Mouse (Mus musculus): ENCODE data around the gene Ccl26.
"Not testable (repeated sequence)": the region's sequence is repeated elsewhere in the genome, so short reads cannot be mapped to it uniquely, and the experiment has no call there.

Gene Ccl26

DNA sequence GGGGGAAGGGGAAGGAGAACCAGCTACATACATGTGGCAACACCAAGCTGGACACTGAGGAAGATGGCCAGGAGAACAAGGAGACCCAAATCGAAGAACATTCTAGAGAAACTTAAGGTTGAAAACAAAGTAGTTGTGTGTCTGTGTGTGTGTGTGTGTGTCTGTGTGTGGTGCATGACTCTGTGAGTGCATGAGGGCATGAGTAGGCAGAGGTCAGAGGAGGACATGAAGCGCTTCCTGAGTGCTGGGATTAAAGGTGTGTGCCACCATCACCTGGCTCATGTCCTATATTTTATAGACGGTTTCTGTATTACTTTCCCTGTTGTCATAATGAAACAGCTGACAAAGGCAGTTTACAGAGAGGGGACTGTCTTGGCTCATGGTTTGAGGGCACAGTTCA is at the start of gene Ccl26:
Gene Ccl26, minus strand, starts transcription at position 101 of the 400 bp plus-strand sequence.
- no peak for ATAC-seq (ENCODE audit: insufficient number of reproducible peaks, low FRiP score, low TSS enrichment)

DNA sequence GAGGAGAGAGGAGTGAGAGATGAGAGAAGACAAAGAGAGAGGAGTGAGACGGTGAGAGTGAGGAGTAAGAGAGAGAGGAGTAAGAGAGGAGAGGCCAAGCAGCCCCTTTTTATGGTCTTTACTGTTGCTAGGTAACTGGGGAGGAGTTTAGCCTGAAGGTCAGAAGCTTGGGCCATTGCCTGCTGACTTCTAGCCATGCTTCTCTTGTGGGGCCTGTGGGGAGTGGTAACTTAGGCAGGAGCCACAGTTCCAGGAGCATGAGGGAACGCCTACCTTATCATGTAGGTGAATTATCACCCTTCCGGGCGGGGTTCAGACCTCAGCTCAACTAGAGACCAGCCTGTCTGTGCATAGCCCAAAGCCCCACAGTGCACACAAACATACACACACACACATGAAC is 46.4 kb upstream of the Ccl26 start:
- no peak for ATAC-seq (ENCODE audit: insufficient number of reproducible peaks, low FRiP score, low TSS enrichment)

DNA sequence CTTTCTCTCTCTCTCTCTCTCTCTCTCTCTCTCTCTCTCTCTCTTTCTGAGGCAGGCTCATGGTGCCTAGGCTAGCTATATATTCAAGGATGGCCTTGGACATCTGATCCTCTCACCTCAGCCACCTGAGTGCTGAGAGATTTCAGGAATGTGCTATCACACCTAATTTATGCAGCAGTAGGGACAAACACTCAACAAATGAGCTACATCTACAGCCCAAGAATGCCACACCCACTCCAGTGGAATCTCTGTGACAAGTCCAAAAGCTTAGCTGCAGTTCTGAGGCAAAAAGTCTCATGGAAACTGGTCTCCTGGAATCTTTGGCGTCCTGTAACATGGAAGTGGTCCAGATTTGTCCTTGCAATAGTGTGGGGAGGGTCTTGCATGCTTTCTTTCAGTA is 44.2 kb upstream of the Ccl26 start:
- no peak for ATAC-seq (ENCODE audit: insufficient number of reproducible peaks, low FRiP score, low TSS enrichment)

DNA sequence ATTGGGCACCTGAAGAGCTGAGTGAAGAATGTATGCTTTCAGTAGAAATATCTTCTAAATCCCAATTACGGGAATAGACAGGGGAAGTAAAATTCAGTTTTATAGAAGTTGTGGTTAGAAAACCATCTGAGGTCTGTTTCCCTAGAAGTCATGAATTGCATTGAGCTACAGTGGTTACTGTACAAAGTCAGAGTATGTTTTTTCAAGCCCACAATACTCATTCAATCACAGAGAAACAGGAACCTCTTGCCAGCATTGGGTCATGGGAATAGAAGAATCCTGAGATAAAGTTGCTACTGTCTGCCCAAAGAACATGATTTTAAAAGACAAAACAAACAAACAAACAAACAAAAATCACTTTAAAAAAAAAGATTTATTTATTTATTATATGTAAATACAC is 43.3 kb upstream of the Ccl26 start:
- ATAC-seq (ENCODE audit: insufficient number of reproducible peaks, low FRiP score, low TSS enrichment) = not testable (repeated sequence)

DNA sequence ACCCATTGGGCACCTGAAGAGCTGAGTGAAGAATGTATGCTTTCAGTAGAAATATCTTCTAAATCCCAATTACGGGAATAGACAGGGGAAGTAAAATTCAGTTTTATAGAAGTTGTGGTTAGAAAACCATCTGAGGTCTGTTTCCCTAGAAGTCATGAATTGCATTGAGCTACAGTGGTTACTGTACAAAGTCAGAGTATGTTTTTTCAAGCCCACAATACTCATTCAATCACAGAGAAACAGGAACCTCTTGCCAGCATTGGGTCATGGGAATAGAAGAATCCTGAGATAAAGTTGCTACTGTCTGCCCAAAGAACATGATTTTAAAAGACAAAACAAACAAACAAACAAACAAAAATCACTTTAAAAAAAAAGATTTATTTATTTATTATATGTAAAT is 41.3 kb upstream of the Ccl26 start:
- ATAC-seq (ENCODE audit: insufficient number of reproducible peaks, low FRiP score, low TSS enrichment) = not testable (repeated sequence)

DNA sequence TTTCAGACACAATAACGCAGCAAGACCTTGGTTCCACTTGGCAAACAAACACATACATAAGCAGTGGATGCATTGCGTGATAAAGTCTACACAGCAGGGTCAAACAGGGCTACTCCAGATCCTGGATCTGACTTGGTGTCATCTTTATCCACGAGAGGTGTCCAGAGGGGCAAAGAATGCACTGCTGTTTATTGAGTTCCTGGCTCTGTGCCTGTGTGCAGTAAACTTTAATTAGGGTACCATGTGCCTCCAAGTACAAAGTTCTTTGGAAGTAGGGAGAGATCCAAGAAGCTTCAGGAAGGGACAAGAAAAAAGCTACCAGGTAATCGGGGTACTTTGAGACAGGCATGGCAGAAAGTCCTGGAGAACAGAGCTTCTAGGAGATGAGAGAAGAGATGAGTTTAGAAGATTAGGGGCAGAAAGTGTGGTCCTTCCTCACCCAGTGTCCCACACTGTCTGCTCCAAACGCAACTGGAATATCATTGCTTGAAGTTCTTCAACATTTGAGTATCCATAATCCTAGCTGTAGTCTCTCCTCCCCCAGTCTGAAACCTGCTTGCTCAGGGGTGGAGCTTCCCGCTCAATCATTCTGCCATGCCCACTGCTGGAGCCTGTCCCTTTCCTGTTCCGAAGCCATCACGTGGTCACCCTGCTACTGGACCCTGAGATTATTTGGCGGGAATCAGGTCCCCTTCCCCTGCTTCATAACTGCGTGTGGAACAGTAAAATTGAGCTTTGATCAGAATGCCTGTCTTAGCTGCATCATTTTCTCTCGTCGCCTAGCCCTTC is 26.8 kb upstream of the Ccl26 start:
- no peak for ATAC-seq (ENCODE audit: insufficient number of reproducible peaks, low FRiP score, low TSS enrichment)

DNA sequence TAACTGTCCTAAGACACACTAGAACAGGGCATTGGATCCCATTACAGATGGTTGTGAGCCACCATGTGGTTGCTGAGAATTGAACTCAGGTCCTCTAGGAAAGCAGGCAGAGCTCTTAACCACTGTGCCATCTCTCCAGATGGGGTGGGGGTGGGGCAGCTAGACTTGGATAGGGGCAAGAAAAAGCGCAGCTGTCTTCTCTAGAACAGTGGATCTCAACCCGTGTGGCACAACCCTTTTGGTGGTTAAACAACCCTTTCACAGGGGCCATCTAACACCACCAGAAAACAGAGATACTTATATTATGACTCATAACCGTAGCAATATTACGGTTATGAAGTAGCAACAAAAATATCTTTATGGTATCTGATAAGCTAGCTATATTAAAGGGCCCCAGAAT is 24.4 kb upstream of the Ccl26 start:
- no peak for ATAC-seq (ENCODE audit: insufficient number of reproducible peaks, low FRiP score, low TSS enrichment)

DNA sequence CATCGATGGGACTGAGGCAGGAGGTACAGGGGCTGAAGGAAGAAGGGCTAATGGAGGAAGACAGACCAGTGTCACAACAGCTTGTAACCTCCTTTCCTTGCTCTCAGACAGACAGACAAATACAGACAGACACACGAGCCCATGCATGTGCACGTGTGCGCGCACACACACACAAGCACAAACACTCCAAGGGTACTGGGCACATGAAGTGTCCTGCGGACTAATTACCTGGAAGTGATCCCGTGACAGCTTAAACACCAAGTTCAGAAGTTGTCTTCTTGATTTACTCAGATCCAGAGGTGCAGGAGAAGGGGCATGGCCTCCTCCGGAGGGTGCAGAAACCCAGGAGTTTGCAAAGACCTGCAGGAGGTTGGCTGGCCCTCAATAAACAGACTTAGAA is 22.3 kb upstream of the Ccl26 start:
- ATAC-seq (ENCODE audit: insufficient number of reproducible peaks, low FRiP score, low TSS enrichment) = no peak

DNA sequence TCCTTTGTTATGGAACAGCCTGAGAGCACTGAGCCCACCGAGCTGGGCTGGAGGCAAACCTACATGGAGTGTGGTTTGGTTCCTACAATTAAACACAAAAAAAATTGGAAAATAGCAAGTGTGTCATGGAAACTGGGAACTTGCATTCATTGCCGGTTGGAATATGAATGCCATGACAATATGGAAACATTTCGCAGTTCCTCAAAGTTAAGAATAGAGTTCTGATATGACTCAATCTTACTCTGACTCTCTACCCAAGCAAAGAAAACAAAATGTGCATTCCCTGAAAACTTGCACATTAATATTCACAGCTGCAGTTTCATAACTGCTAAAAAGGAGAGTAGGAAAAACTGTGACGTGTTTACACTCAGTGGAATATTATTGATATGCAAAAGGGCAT is 19.0 kb upstream of the Ccl26 start:
- ATAC-seq (ENCODE audit: insufficient number of reproducible peaks, low FRiP score, low TSS enrichment) = no peak

DNA sequence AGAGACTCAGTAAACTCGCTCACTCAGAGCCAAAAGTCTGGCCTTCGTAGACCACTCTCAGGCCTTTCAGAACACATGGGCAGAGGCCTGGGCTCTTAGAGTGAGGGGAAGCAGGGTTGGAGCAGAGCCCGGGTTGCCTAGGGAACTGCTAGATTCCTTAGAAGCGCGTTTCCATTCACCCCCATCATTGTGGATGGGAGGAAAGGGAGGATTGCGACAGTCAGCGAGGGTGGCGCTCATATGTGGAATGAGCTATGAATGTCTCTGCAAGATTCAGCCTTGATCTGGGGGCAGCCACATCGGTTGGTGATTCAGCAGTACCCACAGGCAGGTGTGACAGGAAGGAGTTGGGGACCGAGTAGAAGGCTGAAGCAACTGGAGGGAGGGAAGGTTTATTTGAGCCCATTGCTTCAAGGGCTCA is 16.0 kb upstream of the Ccl26 start:
- ATAC-seq (ENCODE audit: insufficient number of reproducible peaks, low FRiP score, low TSS enrichment) = no peak

DNA sequence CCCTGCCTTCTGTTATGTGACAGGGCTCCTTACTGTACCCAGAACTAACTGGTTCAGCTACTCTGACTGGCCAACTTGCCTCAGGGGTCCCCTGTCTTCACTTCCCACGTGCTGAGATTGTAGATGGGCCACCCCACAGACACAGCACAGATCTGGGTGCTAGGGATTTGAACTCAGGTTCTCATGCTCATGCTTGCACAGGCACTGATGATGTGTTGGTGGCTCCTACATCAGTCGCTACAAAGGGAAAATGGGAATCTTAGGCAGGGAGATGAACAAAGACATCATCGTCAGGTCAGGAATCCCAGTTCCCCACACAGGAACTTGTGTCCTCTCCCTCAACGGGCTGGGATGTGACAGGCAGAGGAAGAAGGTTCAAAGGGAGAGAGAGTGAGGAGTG is 12.7 kb upstream of the Ccl26 start:
- no peak for ATAC-seq (ENCODE audit: insufficient number of reproducible peaks, low FRiP score, low TSS enrichment)

DNA sequence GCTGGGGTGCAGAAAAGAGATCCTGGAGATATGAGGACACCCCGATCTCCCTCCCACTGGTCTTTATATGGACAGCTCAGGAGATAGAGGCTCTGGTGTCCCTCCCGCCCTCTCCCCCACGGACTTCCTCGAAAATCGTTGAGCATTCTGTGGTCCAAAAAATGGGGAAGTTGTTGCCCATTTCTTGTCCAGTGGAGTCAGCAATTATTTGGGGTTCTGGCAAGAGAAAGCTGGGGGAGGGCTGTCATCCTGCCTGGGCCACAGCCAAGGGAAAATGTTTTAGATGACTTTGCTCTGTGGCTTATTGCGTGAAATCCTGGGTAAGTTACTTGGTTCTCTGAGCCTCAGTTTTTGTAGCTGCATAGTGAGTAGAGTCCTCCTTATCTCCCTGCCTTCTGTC is 9.6 kb upstream of the Ccl26 start, which contains the start of gene Ccl24:
Gene Ccl24, minus strand, starts transcription at position 44 of the 400 bp plus-strand sequence.
- ATAC-seq (ENCODE audit: insufficient number of reproducible peaks, low FRiP score, low TSS enrichment) = no peak

DNA sequence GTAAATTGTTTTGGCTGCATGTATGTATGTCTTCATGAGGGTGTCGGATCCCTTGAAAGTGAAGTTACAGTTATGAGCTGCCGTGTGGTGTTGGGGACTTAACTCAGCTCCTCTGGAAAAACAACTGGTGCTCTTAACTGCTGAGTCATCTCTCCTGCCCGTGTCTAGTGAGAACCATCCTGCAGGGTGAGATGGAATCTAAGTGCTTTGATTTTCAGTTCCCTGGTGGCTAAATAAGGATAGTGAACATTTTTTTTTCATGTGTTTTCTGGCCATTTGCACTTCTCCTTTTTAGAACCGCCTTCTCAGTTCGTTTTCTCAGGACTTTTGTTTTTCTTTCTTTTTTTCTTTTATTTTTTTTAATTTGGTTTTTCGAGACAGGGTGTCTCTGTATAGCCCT is 5.3 kb upstream of the Ccl26 start:
- no peak for ATAC-seq (ENCODE audit: insufficient number of reproducible peaks, low FRiP score, low TSS enrichment)

DNA sequence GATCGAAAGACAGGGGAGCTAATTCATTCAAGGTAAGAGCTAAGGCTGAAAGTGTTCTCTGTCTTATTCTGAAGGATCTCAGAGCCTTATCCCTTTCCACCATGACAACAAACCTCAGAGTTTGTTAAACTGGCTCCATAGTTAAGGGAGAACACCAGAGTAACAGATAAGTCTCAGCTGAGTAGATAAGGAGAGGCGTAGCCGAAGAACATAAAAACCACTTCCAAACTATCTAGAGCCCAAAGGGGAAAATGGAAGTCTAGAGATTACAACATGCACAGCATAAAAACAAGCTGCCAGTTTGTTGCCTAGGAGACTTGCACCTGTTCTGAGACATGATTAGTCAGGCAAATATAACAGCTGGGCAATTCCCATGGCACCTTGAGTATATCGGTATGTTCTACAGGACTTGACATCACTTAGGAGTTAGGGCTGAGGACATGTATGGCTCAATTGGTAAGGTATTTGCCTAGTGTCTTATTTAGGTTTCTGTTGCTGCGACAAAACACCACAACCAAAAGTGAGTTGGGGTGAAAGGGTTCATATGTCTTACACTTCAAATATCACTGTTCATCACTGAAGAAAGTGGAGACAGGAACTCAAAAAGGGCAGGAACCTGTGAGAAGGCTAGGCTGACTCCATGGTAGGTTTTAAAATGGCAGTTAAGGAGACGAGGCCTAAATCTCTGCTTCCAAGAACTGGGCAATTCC is 4.3 kb upstream of the Ccl26 start:
- no peak for ATAC-seq (ENCODE audit: insufficient number of reproducible peaks, low FRiP score, low TSS enrichment)

DNA sequence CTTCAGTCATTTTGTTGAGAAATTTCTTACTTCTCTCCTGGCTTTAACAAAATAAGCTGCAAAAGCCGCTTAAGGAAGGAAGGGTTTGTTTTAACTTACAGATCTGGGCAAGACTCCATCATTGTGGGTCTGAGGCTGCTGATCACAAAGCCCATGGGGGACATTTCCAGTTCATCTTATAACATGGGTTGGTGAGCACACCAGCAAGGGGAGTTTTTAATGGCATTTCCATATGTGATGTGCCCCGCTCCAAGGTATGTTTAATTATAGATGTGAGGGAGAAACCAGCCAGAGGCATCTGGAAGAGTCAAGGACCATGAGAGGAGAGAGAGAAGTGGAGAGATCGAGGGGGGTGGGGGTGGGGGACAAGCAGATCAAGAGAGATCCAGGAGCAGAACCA is 5.7 kb downstream of the Ccl26 start:
- no peak for ATAC-seq (ENCODE audit: insufficient number of reproducible peaks, low FRiP score, low TSS enrichment)

DNA sequence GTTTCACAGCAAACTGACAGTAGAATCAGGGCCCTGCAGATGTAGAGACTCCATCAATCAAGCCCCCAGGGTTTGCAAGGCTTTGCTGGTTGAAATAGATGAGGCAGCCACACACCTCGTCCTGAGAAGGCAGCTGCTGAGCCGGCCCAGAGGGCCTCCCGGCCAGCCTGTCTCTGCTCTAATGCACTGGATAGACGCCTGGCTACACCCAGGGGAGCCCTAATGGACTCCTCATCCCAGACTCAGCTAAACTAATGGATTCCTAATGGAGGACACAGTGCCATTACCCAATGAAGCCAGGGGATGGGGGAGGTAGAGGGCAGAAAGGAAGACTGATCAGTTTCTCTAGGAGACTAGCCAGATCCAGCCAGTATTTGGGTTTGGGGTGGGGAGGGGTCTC is 6.3 kb downstream of the Ccl26 start:
- no peak for ATAC-seq (ENCODE audit: insufficient number of reproducible peaks, low FRiP score, low TSS enrichment)

DNA sequence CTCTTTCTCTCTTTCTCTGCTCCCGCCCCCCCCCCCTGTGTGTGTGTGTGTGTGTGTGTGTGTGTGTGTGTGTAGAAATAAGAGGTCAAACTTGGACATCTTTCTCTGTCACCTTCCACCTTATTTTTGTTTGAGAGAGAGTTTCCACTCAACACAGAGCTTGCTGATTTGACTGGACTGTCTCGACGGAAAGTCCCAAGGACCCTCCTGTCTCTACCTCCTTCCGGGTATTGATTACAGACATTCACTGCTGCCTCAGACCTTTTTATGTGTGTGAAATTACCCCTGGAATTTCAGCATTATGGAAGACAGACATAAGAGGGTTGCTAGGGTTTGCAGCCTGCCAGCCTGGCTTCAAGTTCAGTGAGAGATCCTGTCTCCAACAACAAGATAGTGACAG is 7.1 kb downstream of the Ccl26 start:
- no peak for ATAC-seq (ENCODE audit: insufficient number of reproducible peaks, low FRiP score, low TSS enrichment)

DNA sequence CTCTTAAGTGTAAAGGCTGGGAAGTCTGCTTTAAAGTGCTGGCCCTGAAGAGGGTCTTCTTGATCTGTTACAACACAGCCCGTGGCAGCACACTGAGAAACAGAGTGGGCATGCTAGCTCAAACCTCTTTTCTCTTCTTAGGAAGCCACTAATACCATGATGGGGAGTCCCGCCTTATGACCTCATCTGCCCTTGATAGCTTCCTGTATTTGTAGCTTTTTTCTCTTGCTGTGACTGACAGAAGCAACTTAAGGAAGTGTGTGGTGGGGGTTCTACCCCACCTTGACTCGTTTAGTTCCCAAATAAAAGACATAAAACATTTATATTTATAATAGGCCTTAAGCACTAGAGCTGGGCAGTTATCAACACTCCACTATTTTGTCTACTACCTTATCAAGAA is 11.8 kb downstream of the Ccl26 start:
- no peak for ATAC-seq (ENCODE audit: insufficient number of reproducible peaks, low FRiP score, low TSS enrichment)

DNA sequence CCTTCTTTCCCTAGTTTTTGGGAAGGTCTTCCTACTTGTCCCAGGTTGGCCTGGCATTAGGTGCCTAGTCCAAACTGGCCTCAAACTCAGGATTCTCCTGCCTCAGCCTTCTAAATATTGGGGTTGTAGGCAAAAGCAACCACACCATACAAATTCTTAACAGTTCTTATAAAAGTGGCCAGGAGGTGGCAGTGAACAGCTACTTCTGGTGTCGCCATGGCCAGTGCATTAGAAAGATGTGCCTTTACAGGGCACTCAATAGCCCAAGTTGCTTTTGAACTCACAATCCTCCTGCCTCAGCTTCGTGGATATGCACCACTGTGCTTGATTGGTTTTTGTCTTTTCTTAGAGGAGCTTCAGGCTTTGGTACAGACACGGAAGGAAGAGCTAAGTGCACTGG is 12.5 kb downstream of the Ccl26 start:
- ATAC-seq (ENCODE audit: insufficient number of reproducible peaks, low FRiP score, low TSS enrichment) = no peak

DNA sequence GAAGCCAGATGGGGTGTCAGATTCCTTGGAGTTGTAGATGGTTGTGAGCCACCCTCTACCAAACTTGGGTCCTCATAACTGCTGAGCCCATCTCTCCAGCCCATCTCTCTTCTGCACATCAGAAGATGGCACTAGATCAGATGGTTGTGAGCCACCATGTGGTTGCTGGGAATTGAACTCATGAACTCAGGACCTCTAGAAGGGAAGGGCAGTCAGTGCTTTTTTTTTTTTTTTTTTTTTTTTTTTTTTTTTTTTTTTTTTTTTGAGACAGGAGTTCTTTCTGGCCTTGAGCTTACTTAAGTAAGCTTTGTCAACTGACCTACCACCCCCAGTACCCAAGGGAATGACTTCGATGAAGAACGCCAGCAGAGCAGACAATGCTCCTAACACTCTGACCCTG is 15.4 kb downstream of the Ccl26 start:
- no peak for ATAC-seq (ENCODE audit: insufficient number of reproducible peaks, low FRiP score, low TSS enrichment)

DNA sequence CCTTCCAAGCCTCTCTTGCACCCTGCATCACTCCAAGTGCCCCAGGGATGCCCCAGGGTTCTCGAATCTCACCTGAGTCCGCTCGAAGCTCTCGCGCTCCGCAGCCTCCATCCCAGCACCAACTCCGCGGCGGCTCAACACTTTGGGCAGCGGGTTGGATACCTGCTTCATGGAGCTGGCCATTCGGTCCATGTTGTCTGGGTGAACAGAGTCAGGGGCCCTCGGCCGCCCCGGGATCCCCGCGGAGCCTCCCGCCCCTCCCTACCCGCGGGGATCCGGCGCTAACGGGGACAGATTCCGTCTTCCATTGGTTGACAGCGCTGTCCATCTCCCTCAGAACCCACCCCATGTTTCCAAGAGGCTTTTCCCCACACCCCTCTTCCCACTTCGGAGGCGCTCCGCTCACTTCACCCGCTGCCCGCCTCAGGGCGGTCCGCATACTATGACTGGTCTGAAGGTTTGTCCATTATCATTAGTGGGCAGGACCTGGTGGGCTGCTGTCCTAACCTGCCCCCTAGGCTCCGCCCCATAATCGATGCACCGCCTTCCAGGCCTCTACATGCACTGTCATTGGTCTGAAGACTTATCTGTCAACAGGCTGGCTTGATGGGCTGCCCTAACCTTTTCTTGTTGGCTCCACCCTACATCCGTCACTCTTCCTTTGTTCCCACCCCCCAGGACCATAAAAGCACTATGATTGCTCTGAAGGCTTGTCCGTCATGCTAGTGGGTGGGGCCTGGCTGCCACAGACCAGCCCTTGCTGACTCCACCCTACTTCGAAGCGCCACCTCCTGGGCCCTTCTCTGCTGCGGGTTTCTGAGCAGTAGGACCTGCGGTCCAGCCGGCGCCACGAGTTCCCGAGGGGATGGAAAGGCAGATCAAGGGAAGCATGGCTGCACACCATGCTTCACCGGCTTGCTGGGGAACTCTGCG is 18.2 kb downstream of the Ccl26 start, which contains the start of gene Hip1:
Gene Hip1, minus strand, starts transcription at position 256 of the 933 bp plus-strand sequence.
- peak; percentile 98 for ATAC-seq (ENCODE audit: insufficient number of reproducible peaks, low FRiP score, low TSS enrichment)
